ENCODE assay signal across 41 mouse cellular contexts in genomic region chr4:123969458-123969857, GRCm38 (mm10). TPM values are rescaled to one million over a fixed set of nuclear protein-coding genes. Genes with fewer than 3 reads are reported as not detected.
"Had no signal": no experiment of that assay in that cellular context is flagged by ENCODE, and none has a peak within 500 bp of the region (broad histone marks: within the 10 kb centered on the region; RNA-seq: fewer than 3 reads in every experiment).

No protein-coding gene starts in this region.

- H3K4me3 ChIP-seq: gastrocnemius, adult 2 months; heart, embryonic 13.5 days; heart, embryonic 15.5 days; hindbrain, embryonic 13.5 days; hindbrain, embryonic 15.5 days; kidney, embryonic 15.5 days; limb, embryonic 12.5 days; liver, embryonic 13.5 days; liver, embryonic 15.5 days had no signal

- H3K27ac ChIP-seq: gastrocnemius, adult 2 months; heart, embryonic 13.5 days; heart, embryonic 15.5 days; hindbrain, embryonic 13.5 days; hindbrain, embryonic 15.5 days; hindbrain, postnatal 0 days; kidney, embryonic 15.5 days; kidney, postnatal 0 days; limb, embryonic 12.5 days had no signal

- ATAC-seq: hindbrain, postnatal 0 days; intestine, embryonic 16.5 days had no signal

- DNase-seq: gastrocnemius, adult 2 months; gastrocnemius, postnatal 10 days; gastrocnemius, postnatal 25 days; heart, adult 18-20 months; heart, postnatal 14 days; heart, postnatal 36 days; kidney, adult 11 months; kidney, adult 2 months; kidney, adult 9 months; kidney, postnatal 14 days; kidney, postnatal 36 days; layer of hippocampus, adult 9-11 months; layer of hippocampus, postnatal 36 days; left cerebral cortex, postnatal 4 days; liver, embryonic 13.5 days had no signal

- H3K4me2 ChIP-seq: heart, embryonic 11.5 days; heart, embryonic 13.5 days; heart, embryonic 15.5 days; hindbrain, embryonic 13.5 days; hindbrain, embryonic 15.5 days; kidney, embryonic 15.5 days; limb, embryonic 12.5 days; liver, embryonic 13.5 days; liver, embryonic 15.5 days had no signal

- H3K9me3 ChIP-seq: heart, embryonic 13.5 days; heart, embryonic 15.5 days; hindbrain, embryonic 13.5 days; hindbrain, embryonic 15.5 days; liver, embryonic 13.5 days; liver, embryonic 15.5 days had no signal

- H3K36me3 ChIP-seq: heart, embryonic 13.5 days; heart, embryonic 15.5 days; hindbrain, embryonic 13.5 days; hindbrain, embryonic 15.5 days; kidney, embryonic 15.5 days; limb, embryonic 12.5 days; liver, embryonic 13.5 days; liver, embryonic 15.5 days had no signal

- H3K9ac ChIP-seq: heart, embryonic 13.5 days; heart, embryonic 15.5 days; hindbrain, embryonic 13.5 days; hindbrain, embryonic 15.5 days; kidney, embryonic 15.5 days; limb, embryonic 12.5 days; liver, embryonic 13.5 days; liver, embryonic 15.5 days had no signal

RNA-seq across cellular contexts. Expression of gene 4930535I16Rik, which starts 51.6 kb away (rescaled TPM):
- total RNA-seq: gastrocnemius, adult 2 months; gastrocnemius, postnatal 10 days; gastrocnemius, postnatal 25 days; gastrocnemius, postnatal 4 days; granulocyte monocyte progenitor cell, adult 5-6 weeks; heart, adult 18-20 months; heart, adult 8-10 months; heart, postnatal 14 days; heart, postnatal 36 days; hematopoietic stem cell, adult 5-6 weeks; hindbrain, postnatal 0 days; layer of hippocampus, adult 18-20 months; layer of hippocampus, postnatal 14 days; layer of hippocampus, postnatal 36 days; left cerebral cortex, adult 18-20 months; left cerebral cortex, adult 8-10 months; left cerebral cortex, postnatal 10 days; left cerebral cortex, postnatal 25 days; left cerebral cortex, postnatal 4 days; liver, adult 2 months had no signal
- polyA plus RNA-seq: heart, embryonic 11.5 days; heart, embryonic 13.5 days; heart, embryonic 15.5 days; hindbrain, embryonic 11.5 days; hindbrain, embryonic 13.5 days; hindbrain, embryonic 15.5 days; hindbrain, postnatal 0 days; intestine, embryonic 14.5 days; intestine, embryonic 16.5 days; kidney, adult 2 months; kidney, embryonic 15.5 days; kidney, postnatal 0 days; large intestine, adult 2 months; limb, embryonic 12.5 days; limb, embryonic 14.5 days; liver, embryonic 13.5 days; liver, embryonic 15.5 days had no signal
